Comparison of ENCODE assay signal across 8 mouse cellular contexts in genomic region chr4:135205711-135206600, GRCm38 (mm10).
DNase-seq lines count a peak whose midpoint lies in the region; ATAC-seq and TF ChIP-seq lines count a peak whose summit lies in the region.

No protein-coding gene starts in this region.

- DNase-seq in ZHBTc4 (ENCODE audit: low read depth, low spot score): peak; percentile 92
- DNase-seq in gastrocnemius, postnatal 14 days: peak; percentile 88
- peak; percentile 76 to 91 for DNase-seq in left cerebral cortex, postnatal 10 days (ENCODE audit: extremely low spot score in 1 of 2, low spot score in 2 of 2)
- DNase-seq in right cerebral cortex, postnatal 14 days: peak; percentile 86
- peak; percentile 69 to 83 for DNase-seq in urinary bladder, postnatal 36 days (ENCODE audit: low spot score in 2 of 2)

- intact Hi-C loops in gastrocnemius, postnatal 14 days (cut with DNase I; ENCODE audit: low total_unique reads): loop anchor here (2.0 to 10.0 kb wide), 3 partner anchors 51 to 264 kb away; no protein-coding TSS in a partner anchor
- intact Hi-C loops in left cerebral cortex, postnatal 10 days (cut with DNase I): loop anchor here (2.0 kb wide), 1 partner anchor 261 kb away; no protein-coding TSS in a partner anchor

- H3K4me3 ChIP-seq in cortical plate, adult 2 months (ENCODE audit: insufficient read depth, low read length): no peak overlapping the region

- TF ChIP-seq CTCF in cortical plate, adult 2 months (IDR thresholded peaks at IDR 0.05; ENCODE audit: extremely low read depth, insufficient read depth, low read length): peak; percentile 51

- no peaks in the 10 kb centered on the region for H3K4me1 ChIP-seq in cortical plate, adult 2 months (ENCODE audit: control insufficient read depth, insufficient read depth, low read length)

- no peak for TF ChIP-seq POLR2A in cortical plate, adult 2 months (IDR thresholded peaks at IDR 0.05; ENCODE audit: extremely low read depth, insufficient read depth, low read length)

- H3K27ac ChIP-seq in cortical plate, adult 2 months (ENCODE audit: insufficient read depth, low read length): no peak overlapping the region

- peak; percentile 74 for ATAC-seq in inflammation-experienced regulatory T-cells, adult 6 months
- ATAC-seq in megakaryocyte-erythroid progenitor cell, adult 5-6 weeks (replicated peaks; ENCODE audit: low FRiP score, low TSS enrichment, poor library complexity, severe bottlenecking): peak; percentile 84
